Mouse (Mus musculus): ENCODE results near the gene Dxo. TPM values are rescaled to one million over a fixed set of nuclear protein-coding genes. Genes with fewer than 3 reads are reported as not detected.
"Not testable (repeated sequence)": the region's sequence is repeated elsewhere in the genome, so short reads cannot be mapped to it uniquely, and the experiment has no call there.

The Dxo gene
- polyA plus RNA-seq, 1 experiment from 2014 or later, result 54.9 TPM

DNA sequence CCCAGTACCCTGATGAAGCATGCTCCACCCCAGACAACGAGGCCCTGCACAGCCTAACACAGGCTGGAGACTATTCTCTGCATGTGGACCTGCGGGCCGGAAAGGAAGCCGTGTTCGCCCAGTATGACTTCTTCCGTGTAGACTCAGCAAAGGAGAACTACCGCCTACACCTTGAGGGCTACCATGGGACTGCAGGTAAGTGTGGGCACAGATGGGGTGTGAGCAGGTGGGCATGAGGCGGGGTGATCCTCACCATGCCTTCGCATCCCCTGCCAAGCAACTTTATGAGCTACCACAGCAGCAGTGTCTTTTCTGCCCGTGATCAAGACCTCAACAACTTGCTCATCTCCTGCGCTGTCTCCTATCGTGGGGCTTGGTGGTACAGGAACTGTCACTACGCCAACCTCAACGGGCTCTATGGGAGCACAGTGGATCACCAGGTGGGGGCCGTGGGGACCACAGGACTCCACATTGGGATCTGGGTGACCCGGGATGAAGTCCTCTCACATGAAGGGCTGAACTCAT lies 36.0 kb upstream of the Dxo start:
- not testable (repeated sequence) for H3K9me3 ChIP-seq (replicated peaks; ENCODE audit: control insufficient read depth, low read length); H3K9ac ChIP-seq (ENCODE audit: low read length); H3K4me1 ChIP-seq (ENCODE audit: control insufficient read depth, insufficient read depth, low read length); DNase-seq (ENCODE audit: low spot score); H3K27ac ChIP-seq (ENCODE audit: low read depth, low read length); ATAC-seq; H3K4me2 ChIP-seq (ENCODE audit: low read length); H3K4me3 ChIP-seq (ENCODE audit: low read depth, low read length); H3K27me3 ChIP-seq (replicated peaks; ENCODE audit: control insufficient read depth, insufficient read depth, low read length); H3K36me3 ChIP-seq (ENCODE audit: control insufficient read depth, insufficient read depth, low read length)
- WGBS, result 94% methylated on average over 16 of the region's 16 CpGs

DNA sequence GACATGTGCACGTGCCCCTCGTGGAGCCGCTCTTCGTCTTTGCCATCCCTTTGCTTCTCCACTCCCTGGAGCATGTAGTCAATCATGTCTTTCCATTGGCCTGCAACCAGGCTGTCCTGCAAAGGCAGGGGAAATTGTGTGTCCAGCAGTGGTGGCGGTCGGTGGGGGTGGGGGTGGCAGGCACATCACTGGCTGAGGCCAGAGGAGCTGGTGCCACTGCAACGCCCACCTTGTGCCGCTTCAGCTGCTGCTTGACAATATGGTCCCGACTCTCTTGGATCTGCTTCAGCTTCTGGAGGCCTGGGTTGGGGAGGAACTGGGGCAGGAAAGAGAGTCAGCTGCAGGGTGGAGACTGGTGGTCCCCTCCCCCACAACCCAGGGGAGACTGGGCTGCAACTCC lies 34.1 kb upstream of the Dxo start:
- ATAC-seq; H3K4me2 ChIP-seq (ENCODE audit: low read length); H3K36me3 ChIP-seq (ENCODE audit: control insufficient read depth, insufficient read depth, low read length); H3K9me3 ChIP-seq (replicated peaks; ENCODE audit: control insufficient read depth, low read length); H3K4me3 ChIP-seq (ENCODE audit: low read depth, low read length); DNase-seq (ENCODE audit: low spot score); H3K27ac ChIP-seq (ENCODE audit: low read depth, low read length); H3K9ac ChIP-seq (ENCODE audit: low read length); H3K27me3 ChIP-seq (replicated peaks; ENCODE audit: control insufficient read depth, insufficient read depth, low read length); H3K4me1 ChIP-seq (ENCODE audit: control insufficient read depth, insufficient read depth, low read length): not testable (repeated sequence)
- 96% methylated on average over 9 of the region's 9 CpGs for WGBS

DNA sequence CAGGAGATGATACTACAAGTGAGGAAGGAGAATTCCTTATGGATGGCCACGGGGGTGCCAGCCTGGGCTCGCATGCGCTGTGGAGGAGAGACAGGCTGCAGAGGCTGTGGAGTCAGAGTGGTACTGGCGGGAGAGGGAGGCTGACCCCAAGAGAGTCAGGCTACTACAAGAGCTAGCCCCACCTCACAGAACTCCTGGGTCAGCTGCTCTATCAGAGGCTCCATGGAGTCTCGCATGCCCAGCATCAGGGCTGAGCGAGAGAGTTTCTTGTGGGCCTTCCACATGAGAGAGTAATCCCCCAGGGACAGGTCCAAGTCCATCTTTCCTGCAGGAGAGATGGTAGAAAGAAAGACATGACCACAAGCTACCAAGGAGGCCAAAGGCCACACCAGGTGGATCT lies 33.5 kb upstream of the Dxo start:
- H3K27ac ChIP-seq (ENCODE audit: low read depth, low read length); H3K27me3 ChIP-seq (replicated peaks; ENCODE audit: control insufficient read depth, insufficient read depth, low read length); H3K9ac ChIP-seq (ENCODE audit: low read length); ATAC-seq; H3K9me3 ChIP-seq (replicated peaks; ENCODE audit: control insufficient read depth, low read length); H3K36me3 ChIP-seq (ENCODE audit: control insufficient read depth, insufficient read depth, low read length); DNase-seq (ENCODE audit: low spot score); H3K4me1 ChIP-seq (ENCODE audit: control insufficient read depth, insufficient read depth, low read length); H3K4me3 ChIP-seq (ENCODE audit: low read depth, low read length); H3K4me2 ChIP-seq (ENCODE audit: low read length): not testable (repeated sequence)
- 92% methylated on average over 6 of the region's 6 CpGs for WGBS

DNA sequence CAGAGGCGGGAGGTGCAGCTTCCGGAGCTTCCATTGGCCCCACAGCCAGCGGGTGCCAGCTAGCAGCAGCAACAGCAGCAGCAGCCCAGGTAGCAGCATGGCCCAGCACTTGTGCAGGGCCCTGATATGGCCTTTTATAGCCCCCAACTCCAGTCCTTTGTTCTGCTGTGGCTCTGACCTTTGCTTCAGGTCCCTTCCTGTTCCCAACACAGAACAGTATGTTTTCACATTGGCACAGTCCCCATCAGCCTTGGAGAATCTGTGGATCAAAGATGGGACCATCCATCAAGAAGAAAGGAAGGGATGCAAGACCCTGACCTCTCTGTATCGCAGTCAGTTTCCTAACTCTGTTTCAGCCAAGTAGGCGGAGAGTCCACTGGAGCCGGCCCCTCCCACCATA lies 32.5 kb upstream of the Dxo start, which contains the start of gene Cyp21a1:
Gene Cyp21a1 (minus strand): TSS at position 261 of the 400 bp plus-strand sequence.
- H3K4me3 ChIP-seq (ENCODE audit: low read depth, low read length); DNase-seq (ENCODE audit: low spot score); H3K27me3 ChIP-seq (replicated peaks; ENCODE audit: control insufficient read depth, insufficient read depth, low read length); H3K9me3 ChIP-seq (replicated peaks; ENCODE audit: control insufficient read depth, low read length); H3K27ac ChIP-seq (ENCODE audit: low read depth, low read length); H3K36me3 ChIP-seq (ENCODE audit: control insufficient read depth, insufficient read depth, low read length); H3K9ac ChIP-seq (ENCODE audit: low read length); H3K4me1 ChIP-seq (ENCODE audit: control insufficient read depth, insufficient read depth, low read length); ATAC-seq; H3K4me2 ChIP-seq (ENCODE audit: low read length): not testable (repeated sequence)
- 100% methylated on average over 2 of the region's 6 CpGs for WGBS

DNA sequence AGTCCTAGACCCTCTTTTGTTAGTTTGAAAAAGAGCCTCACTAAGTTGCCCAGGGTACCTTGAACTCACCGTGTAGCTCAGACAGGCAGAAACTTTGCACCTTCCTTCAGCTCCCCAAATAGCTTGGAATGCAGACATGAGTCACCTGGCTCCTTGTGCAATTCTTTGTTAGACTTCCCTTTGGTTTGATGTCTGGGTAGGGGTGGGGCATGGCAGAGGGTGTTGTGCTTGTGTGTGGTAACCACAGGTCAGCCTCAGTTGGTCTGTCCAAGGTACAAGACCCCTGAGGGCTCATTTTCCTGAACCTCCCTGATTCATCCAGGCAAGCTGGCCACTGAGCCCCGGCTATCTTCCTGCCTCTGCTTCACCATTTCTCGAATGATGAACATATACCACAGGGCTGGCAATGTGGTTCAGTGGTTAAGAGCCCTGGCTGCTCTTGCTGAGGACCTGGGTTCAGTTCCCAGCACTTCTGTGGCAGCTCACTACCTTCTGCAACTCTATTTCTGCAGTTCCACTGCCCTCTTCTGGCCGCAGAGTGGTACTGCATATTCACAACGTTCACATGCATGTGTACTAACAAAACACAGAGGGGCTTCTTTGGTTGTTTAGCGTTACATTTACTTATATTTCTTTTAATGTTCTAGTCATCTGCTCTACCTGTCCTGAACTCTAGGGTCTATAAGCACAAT lies 31.8 kb upstream of the Dxo start:
- ATAC-seq, result no peak
- no peak overlapping the region for H3K27ac ChIP-seq (ENCODE audit: low read depth, low read length)
- H3K4me2 ChIP-seq (ENCODE audit: low read length), result no peak overlapping the region
- H3K9me3 ChIP-seq (replicated peaks; ENCODE audit: control insufficient read depth, low read length), result no peaks in the 10 kb centered on the region
- H3K4me3 ChIP-seq (ENCODE audit: low read depth, low read length), result no peak overlapping the region
- H3K4me1 ChIP-seq (ENCODE audit: control insufficient read depth, insufficient read depth, low read length), result no peaks in the 10 kb centered on the region
- 75% methylated on average over 6 of the region's 6 CpGs for WGBS
- H3K36me3 ChIP-seq (ENCODE audit: control insufficient read depth, insufficient read depth, low read length), result no peaks in the 10 kb centered on the region
- no peak for DNase-seq (ENCODE audit: low spot score)
- no peaks in the 10 kb centered on the region for H3K27me3 ChIP-seq (replicated peaks; ENCODE audit: control insufficient read depth, insufficient read depth, low read length)
- H3K9ac ChIP-seq (ENCODE audit: low read length), result no peak overlapping the region

DNA sequence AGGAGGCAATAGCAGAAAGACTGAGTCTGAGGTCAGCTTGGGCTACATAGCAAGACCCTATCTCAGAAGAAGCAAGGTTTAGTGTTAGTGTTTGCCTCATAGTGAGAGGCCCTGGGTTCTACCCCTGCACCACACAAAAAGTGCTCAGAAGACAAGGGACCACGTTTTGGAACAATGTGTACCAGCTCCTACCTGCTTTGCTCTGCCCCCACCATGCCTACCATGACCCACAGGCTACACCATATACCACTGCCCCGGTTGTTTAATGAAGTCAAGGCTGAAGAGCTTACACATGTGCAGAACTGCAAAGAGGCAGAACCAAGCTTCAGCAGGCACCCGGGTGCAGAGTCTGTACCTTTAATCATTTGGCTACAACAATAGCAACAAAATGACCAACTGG lies 29.6 kb upstream of the Dxo start:
- DNase-seq (ENCODE audit: low spot score) (no peak), ATAC-seq (no peak)
- Histone ChIP-seq H3K27ac (ENCODE audit: low read depth, low read length) (no peak overlapping the region), H3K4me1 (ENCODE audit: control insufficient read depth, insufficient read depth, low read length) (no peaks in the 10 kb centered on the region), H3K4me2 (ENCODE audit: low read length) (no peak overlapping the region), H3K36me3 (ENCODE audit: control insufficient read depth, insufficient read depth, low read length) (no peaks in the 10 kb centered on the region), H3K27me3 (replicated peaks; ENCODE audit: control insufficient read depth, insufficient read depth, low read length) (no peaks in the 10 kb centered on the region), H3K9me3 (replicated peaks; ENCODE audit: control insufficient read depth, low read length) (no peaks in the 10 kb centered on the region), H3K4me3 (ENCODE audit: low read depth, low read length) (no peak overlapping the region), H3K9ac (ENCODE audit: low read length) (no peak overlapping the region)
- 69% methylated on average over 3 of the region's 3 CpGs for WGBS

DNA sequence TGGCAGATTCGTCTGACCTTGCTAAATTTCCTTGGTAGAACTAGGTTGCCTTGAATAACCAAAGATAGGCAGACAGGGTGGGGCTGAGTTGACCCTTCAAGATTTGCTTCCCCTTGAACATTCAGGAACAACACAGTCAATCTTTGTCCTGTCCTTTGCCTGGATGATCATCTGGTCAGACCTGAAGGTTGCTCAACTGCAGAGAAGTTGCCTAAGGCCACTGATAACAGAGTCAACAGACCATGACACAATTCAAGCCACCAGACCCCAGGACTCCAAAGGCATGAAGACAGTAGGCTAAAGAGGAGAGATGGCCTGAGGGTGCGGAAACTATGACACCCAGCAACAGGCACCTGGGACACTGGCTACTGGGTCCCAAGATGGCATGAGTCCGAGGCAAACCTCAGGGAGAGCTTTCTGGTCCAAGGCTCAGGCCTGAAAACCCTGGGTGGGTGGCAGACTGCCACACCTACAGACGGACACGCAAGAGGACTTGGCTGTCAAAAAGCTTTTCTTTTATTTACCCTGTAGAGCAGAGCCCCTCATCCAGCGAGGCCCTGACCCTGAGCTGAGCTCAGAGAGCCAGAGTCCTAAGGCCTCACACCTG lies 28.1 kb upstream of the Dxo start:
- Histone ChIP-seq H3K4me3 (ENCODE audit: low read depth, low read length) (no peak overlapping the region), H3K4me2 (ENCODE audit: low read length) (no peak overlapping the region), H3K27ac (ENCODE audit: low read depth, low read length) (no peak overlapping the region), H3K27me3 (replicated peaks; ENCODE audit: control insufficient read depth, insufficient read depth, low read length) (no peaks in the 10 kb centered on the region), H3K36me3 (ENCODE audit: control insufficient read depth, insufficient read depth, low read length) (no peaks in the 10 kb centered on the region), H3K9me3 (replicated peaks; ENCODE audit: control insufficient read depth, low read length) (no peaks in the 10 kb centered on the region), H3K4me1 (ENCODE audit: control insufficient read depth, insufficient read depth, low read length) (no peaks in the 10 kb centered on the region), H3K9ac (ENCODE audit: low read length) (no peak overlapping the region)
- ATAC-seq (no peak), DNase-seq (ENCODE audit: low spot score) (no peak)
- 84% methylated on average over 6 of the region's 6 CpGs for WGBS

DNA sequence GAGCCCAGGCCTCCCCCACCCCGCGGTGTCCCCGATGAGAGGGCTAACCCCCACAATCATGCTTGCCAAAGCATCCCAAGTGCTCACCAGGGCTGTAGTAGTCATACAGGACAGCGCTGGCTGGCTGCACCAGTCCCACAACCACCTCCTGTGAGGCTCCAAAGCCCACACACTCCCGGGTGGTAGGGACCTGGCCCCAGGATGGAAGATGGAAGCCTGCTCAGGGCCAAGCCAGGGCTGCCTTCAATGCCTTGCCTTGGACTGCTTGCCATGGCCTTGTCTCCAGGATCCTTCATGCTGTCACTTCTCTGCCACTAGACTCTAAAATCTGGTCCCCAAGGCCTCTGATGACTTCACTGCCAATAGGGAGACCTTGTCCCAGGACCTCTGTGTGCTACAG lies 26.4 kb upstream of the Dxo start:
- H3K27ac ChIP-seq (ENCODE audit: low read depth, low read length); ATAC-seq; H3K36me3 ChIP-seq (ENCODE audit: control insufficient read depth, insufficient read depth, low read length); H3K9me3 ChIP-seq (replicated peaks; ENCODE audit: control insufficient read depth, low read length); DNase-seq (ENCODE audit: low spot score); H3K27me3 ChIP-seq (replicated peaks; ENCODE audit: control insufficient read depth, insufficient read depth, low read length); H3K4me1 ChIP-seq (ENCODE audit: control insufficient read depth, insufficient read depth, low read length); H3K4me3 ChIP-seq (ENCODE audit: low read depth, low read length); H3K9ac ChIP-seq (ENCODE audit: low read length); H3K4me2 ChIP-seq (ENCODE audit: low read length): not testable (repeated sequence)
- WGBS, result 87% methylated on average over 5 of the region's 5 CpGs

DNA sequence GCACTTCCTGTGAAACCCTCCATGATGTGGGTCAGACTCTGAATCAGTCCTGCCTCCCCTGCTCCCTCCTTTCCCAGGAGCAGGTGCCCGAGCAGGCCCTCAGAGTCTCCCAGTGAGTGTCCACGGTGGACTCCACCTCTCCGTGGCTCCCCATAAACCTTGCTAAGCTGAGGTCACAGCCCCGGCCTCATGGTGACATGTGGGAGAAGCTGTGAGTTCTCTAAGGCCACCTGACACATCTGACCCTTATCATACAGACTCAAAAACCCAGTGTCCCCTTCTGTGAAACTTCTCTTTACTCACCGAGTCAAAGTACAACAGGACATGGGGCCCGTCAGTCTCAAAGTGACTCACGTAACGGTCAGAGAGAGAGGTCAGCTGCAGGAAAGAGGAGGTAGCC lies 26.0 kb upstream of the Dxo start:
- not testable (repeated sequence) for DNase-seq (ENCODE audit: low spot score); H3K27me3 ChIP-seq (replicated peaks; ENCODE audit: control insufficient read depth, insufficient read depth, low read length); H3K27ac ChIP-seq (ENCODE audit: low read depth, low read length); H3K9me3 ChIP-seq (replicated peaks; ENCODE audit: control insufficient read depth, low read length); H3K36me3 ChIP-seq (ENCODE audit: control insufficient read depth, insufficient read depth, low read length); H3K4me3 ChIP-seq (ENCODE audit: low read depth, low read length); H3K4me1 ChIP-seq (ENCODE audit: control insufficient read depth, insufficient read depth, low read length); ATAC-seq; H3K4me2 ChIP-seq (ENCODE audit: low read length); H3K9ac ChIP-seq (ENCODE audit: low read length)
- WGBS, result 80% methylated on average over 6 of the region's 8 CpGs

Data from forebrain, embryonic 14.5 days (tissue).